Mouse (Mus musculus): ENCODE data around the gene Lnx1.

GRCm38 (mm10) chr5:74648216-74648615 lies 54.5 kb downstream of the Lnx1 start:
- no peak for TF ChIP-seq CTCF (IDR thresholded peaks at IDR 0.05; ENCODE audit: low read depth)
- no peak for TF ChIP-seq EP300 (IDR thresholded peaks at IDR 0.05; ENCODE audit: low read depth)
